Mouse (Mus musculus): ENCODE data around the gene Npcd. TPM values are rescaled to one million over a fixed set of nuclear protein-coding genes. Genes with fewer than 3 reads are reported as not detected.

Gene Npcd
- polyA plus RNA-seq, 1 experiment: 1.2 TPM

- Histone ChIP-seq H3K4me1 (ENCODE audit: control insufficient read depth, insufficient read depth, low read length) (no peaks in the 10 kb centered on the region), H3K27ac (ENCODE audit: insufficient read depth, low read length) (no peak overlapping the region), H3K27me3 (ENCODE audit: control insufficient read depth, insufficient read depth, low read length, poor library complexity, severe bottlenecking) (no peaks in the 10 kb centered on the region), H3K4me3 (ENCODE audit: low read depth, low read length) (no peak overlapping the region), H3K9me3 (replicated peaks; ENCODE audit: control insufficient read depth, insufficient read depth, low read length, poor library complexity, severe bottlenecking) (no peaks in the 10 kb centered on the region), H3K36me3 (ENCODE audit: control insufficient read depth, insufficient read depth, low read length, poor library complexity, severe bottlenecking) (no peaks in the 10 kb centered on the region), H3K9ac (ENCODE audit: low read depth, poor library complexity, severe bottlenecking) (no peak overlapping the region)
- no peak for TF ChIP-seq POLR2A (IDR thresholded peaks at IDR 0.05; ENCODE audit: insufficient read depth, low read length)
- no peak for TF ChIP-seq CTCF (IDR thresholded peaks at IDR 0.05; ENCODE audit: low read depth, low read length)
- TF ChIP-seq EP300 (IDR thresholded peaks at IDR 0.05; ENCODE audit: insufficient read depth, low read depth, low read length): no peak
Observed at GRCm38 (mm10) chr15:79740739-79741138, 93.3 kb downstream of the Npcd start.

Other genes starting within 250 kb of the Npcd start
- gene Dmc1, start 229.1 kb downstream of the Npcd start, polyA plus RNA-seq (2011; ENCODE audit: insufficient read depth, insufficient read length, low read depth, missing spikeins): 23.5 and 26.8 TPM in 2 replicates
- 3.2 and 3.4 TPM in 2 replicates for gene Fam227a, start 175.3 kb downstream of the Npcd start, polyA plus RNA-seq (2011; ENCODE audit: insufficient read depth, insufficient read length, low read depth, missing spikeins)
- 22.0 and 28.7 TPM in 2 replicates for gene Cby1, start 175.0 kb downstream of the Npcd start, polyA plus RNA-seq (2011; ENCODE audit: insufficient read depth, insufficient read length, low read depth, missing spikeins)
- 131 and 145 TPM in 2 replicates for gene Tomm22, start 163.4 kb downstream of the Npcd start, polyA plus RNA-seq (2011; ENCODE audit: insufficient read depth, insufficient read length, low read depth, missing spikeins)
- 20.7 and 20.9 TPM in 2 replicates for gene Josd1, start 146.3 kb downstream of the Npcd start, polyA plus RNA-seq (2011; ENCODE audit: insufficient read depth, insufficient read length, low read depth, missing spikeins)
- 32.4 and 38.3 TPM in 2 replicates for gene Gtpbp1, start 143.4 kb downstream of the Npcd start, polyA plus RNA-seq (2011; ENCODE audit: insufficient read depth, insufficient read length, low read depth, missing spikeins)
- gene Sun2, start 91.7 kb downstream of the Npcd start, polyA plus RNA-seq (2011; ENCODE audit: insufficient read depth, insufficient read length, low read depth, missing spikeins): 7.8 and 11.7 TPM in 2 replicates
- gene Dnal4, start 56.4 kb downstream of the Npcd start, polyA plus RNA-seq (2011; ENCODE audit: insufficient read depth, insufficient read length, low read depth, missing spikeins): 15.7 and 19.9 TPM in 2 replicates
- 8.0 and 9.7 TPM in 2 replicates for gene Nptxr, start 29.5 kb downstream of the Npcd start, polyA plus RNA-seq (2011; ENCODE audit: insufficient read depth, insufficient read length, low read depth, missing spikeins)
- 25.7 and 28.7 TPM in 2 replicates for gene Cbx6, start 451 bp upstream of the Npcd start, polyA plus RNA-seq (2011; ENCODE audit: insufficient read depth, insufficient read length, low read depth, missing spikeins)
- gene Apobec3, start 57.4 kb upstream of the Npcd start, polyA plus RNA-seq (2011; ENCODE audit: insufficient read depth, insufficient read length, low read depth, missing spikeins): 98.9 and 114 TPM in 2 replicates
- gene Cbx7, start 136.9 kb upstream of the Npcd start, polyA plus RNA-seq (2011; ENCODE audit: insufficient read depth, insufficient read length, low read depth, missing spikeins): 111 and 112 TPM in 2 replicates
- gene Pdgfb, start 180.7 kb upstream of the Npcd start, polyA plus RNA-seq (2011; ENCODE audit: insufficient read depth, insufficient read length, low read depth, missing spikeins): 16.8 and 17.1 TPM in 2 replicates